Mouse (Mus musculus): ENCODE data around the gene Adamts17. TPM values are rescaled to one million over a fixed set of nuclear protein-coding genes. Genes with fewer than 3 reads are reported as not detected.

Gene Adamts17
- total and polyA plus RNA-seq, 3 experiments, result 0.33 to 0.42 TPM; not detected in 1

GRCm38 (mm10) chr7:66966541-66967205 lies 127.1 kb downstream of the Adamts17 start:
- Histone ChIP-seq H3K9me3 (replicated peaks; ENCODE audit: insufficient read depth, low read length) (no peaks in the 10 kb centered on the region), H3K4me3 (ENCODE audit: control insufficient read depth in 1 of 2, insufficient read depth in 1 of 2, low read depth in 2 of 2, low read length in 2 of 2) (no peak overlapping the region), H3K27ac (ENCODE audit: control insufficient read depth, low read depth, low read length) (no peak overlapping the region), H3K27me3 (ENCODE audit: control insufficient read depth in 1 of 2, insufficient read depth in 2 of 2, low read length in 2 of 2) (peaks cover 0 to 2% of the 10 kb centered on the region in 2 experiments; a peak in 1 of 4 replicates), H3K4me1 (ENCODE audit: control insufficient read depth in 1 of 2, insufficient read depth in 2 of 2, low read length in 2 of 2) (peaks cover 0 to 4% of the 10 kb centered on the region in 2 experiments; a peak in 2 of 4 replicates), H3K9ac (ENCODE audit: control insufficient read depth, low read depth, low read length, poor library complexity, severe bottlenecking) (no peak overlapping the region), H3K79me2 (ENCODE audit: control insufficient read depth, insufficient read depth, low read length, poor library complexity) (no peaks in the 10 kb centered on the region), H3K36me3 (ENCODE audit: control insufficient read depth in 1 of 2, insufficient read depth in 2 of 2, low read length in 2 of 2) (no peaks in the 10 kb centered on the region; a peak in 1 of 4 replicates)
- no peak for DNase-seq (ENCODE audit: low read depth, low spot score)
- TF ChIP-seq MAFK (IDR thresholded peaks at IDR 0.05; ENCODE audit: borderline replicate concordance, low read depth, low read length) (no peak), SIN3A (IDR thresholded peaks at IDR 0.05; ENCODE audit: low read length) (no peak), ETS1 (IDR thresholded peaks at IDR 0.05; ENCODE audit: low read depth, low read length) (no peak)

- Histone ChIP-seq H3K4me3 (ENCODE audit: control insufficient read depth in 1 of 2, insufficient read depth in 1 of 2, low read depth in 2 of 2, low read length in 2 of 2) (no peak overlapping the region), H3K9ac (ENCODE audit: control insufficient read depth, low read depth, low read length, poor library complexity, severe bottlenecking) (no peak overlapping the region), H3K36me3 (ENCODE audit: control insufficient read depth in 1 of 2, insufficient read depth in 2 of 2, low read length in 2 of 2) (no peaks in the 10 kb centered on the region; a peak in 1 of 4 replicates), H3K27ac (ENCODE audit: control insufficient read depth, low read depth, low read length) (no peak overlapping the region), H3K27me3 (ENCODE audit: control insufficient read depth in 1 of 2, insufficient read depth in 2 of 2, low read length in 2 of 2) (peaks cover 0 to 2% of the 10 kb centered on the region in 2 experiments; a peak in 1 of 4 replicates), H3K9me3 (replicated peaks; ENCODE audit: insufficient read depth, low read length) (no peaks in the 10 kb centered on the region), H3K79me2 (ENCODE audit: control insufficient read depth, insufficient read depth, low read length, poor library complexity) (no peaks in the 10 kb centered on the region), H3K4me1 (ENCODE audit: control insufficient read depth in 1 of 2, insufficient read depth in 2 of 2, low read length in 2 of 2) (peaks cover 0 to 4% of the 10 kb centered on the region in 2 experiments; a peak in 2 of 4 replicates)
- DNase-seq (ENCODE audit: low read depth, low spot score), result no peak
- no peak for TF ChIP-seq EP300 (IDR thresholded peaks at IDR 0.05; ENCODE audit: low read depth in 1 of 2, low read length in 2 of 2)
- TF ChIP-seq RAD21 (IDR thresholded peaks at IDR 0.05; ENCODE audit: low read depth, low read length), result no peak
- TF ChIP-seq RCOR1 (IDR thresholded peaks at IDR 0.05; ENCODE audit: low read depth, low read length), result no peak
- no peak for TF ChIP-seq MEF2A (IDR thresholded peaks at IDR 0.05; ENCODE audit: extremely low read depth, insufficient replicate concordance, low read depth, low read length, poor library complexity, severe bottlenecking)
- no peak for TF ChIP-seq TAL1 (IDR thresholded peaks at IDR 0.05; ENCODE audit: low read length)
- TF ChIP-seq HCFC1 (IDR thresholded peaks at IDR 0.05; ENCODE audit: low read depth, low read length), result no peak
- TF ChIP-seq JUND (IDR thresholded peaks at IDR 0.05; ENCODE audit: low read depth, low read length), result no peak
These were observed 127.8 kb downstream of the Adamts17 start for GRCm38 (mm10) chr7:66967206-66967919.

DNA sequence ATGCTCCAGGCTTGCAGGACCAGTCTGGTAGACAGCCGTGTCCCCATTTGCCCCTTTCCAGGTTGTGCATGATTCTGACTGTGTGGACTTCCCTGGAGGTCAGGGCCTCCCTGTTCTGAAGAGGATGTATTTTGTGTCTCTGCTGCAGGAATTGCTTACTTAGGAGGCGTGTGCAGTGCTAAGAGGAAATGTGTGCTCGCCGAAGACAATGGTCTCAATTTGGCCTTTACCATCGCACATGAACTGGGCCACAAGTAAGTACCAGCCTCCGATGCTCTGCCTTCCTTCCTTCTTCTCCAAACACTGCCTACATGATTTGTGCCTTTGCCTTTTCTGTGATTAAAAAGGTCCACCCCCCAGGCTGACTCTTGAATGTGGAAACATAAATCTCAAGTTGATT lies 129.1 kb downstream of the Adamts17 start:
- Histone ChIP-seq H3K27ac (ENCODE audit: control insufficient read depth, low read depth, low read length) (no peak overlapping the region), H3K27me3 (ENCODE audit: control insufficient read depth in 1 of 2, insufficient read depth in 2 of 2, low read length in 2 of 2) (no peaks in the 10 kb centered on the region)
- DNase-seq (ENCODE audit: low read depth, low spot score), result no peak

More for the DNA sequence above, 129.1 kb downstream of the Adamts17 start:
- TF ChIP-seq TCF12 (IDR thresholded peaks at IDR 0.05; ENCODE audit: low read depth, low read length) (no peak), MAFK (IDR thresholded peaks at IDR 0.05; ENCODE audit: borderline replicate concordance, low read depth, low read length) (no peak), CHD2 (IDR thresholded peaks at IDR 0.05; ENCODE audit: low read length) (no peak), MEF2A (IDR thresholded peaks at IDR 0.05; ENCODE audit: extremely low read depth, insufficient replicate concordance, low read depth, low read length, poor library complexity, severe bottlenecking) (no peak), SIN3A (IDR thresholded peaks at IDR 0.05; ENCODE audit: low read length) (no peak), E2F4 (IDR thresholded peaks at IDR 0.05; ENCODE audit: borderline replicate concordance, low read depth, low read length) (no peak), CTCF (IDR thresholded peaks at IDR 0.05 in 2 of 3, conservative IDR thresholded peaks at IDR 0.05 in 1 of 3; ENCODE audit: control insufficient read depth in 1 of 3, insufficient read depth in 1 of 3, low read depth in 2 of 3, low read length in 3 of 3, poor library complexity in 1 of 3, severe bottlenecking in 1 of 3) (no peak), USF1 (IDR thresholded peaks at IDR 0.05; ENCODE audit: low read depth, low read length) (no peak), GATA1 (IDR thresholded peaks at IDR 0.05; ENCODE audit: low read depth, low read length) (no peak), HCFC1 (IDR thresholded peaks at IDR 0.05; ENCODE audit: low read depth, low read length) (no peak), MXI1 (IDR thresholded peaks at IDR 0.05; ENCODE audit: low read depth, low read length) (no peak), GABPA (IDR thresholded peaks at IDR 0.05; ENCODE audit: low read depth, low read length) (no peak), ZMIZ1 (IDR thresholded peaks at IDR 0.05; ENCODE audit: low read depth, low read length) (no peak)
- no peaks in the 10 kb centered on the region for H3K79me2 ChIP-seq (ENCODE audit: control insufficient read depth, insufficient read depth, low read length, poor library complexity)
- H3K4me1 ChIP-seq (ENCODE audit: control insufficient read depth in 1 of 2, insufficient read depth in 2 of 2, low read length in 2 of 2), result peaks cover 0 to 4% of the 10 kb centered on the region in 2 experiments; a peak in 2 of 4 replicates
- no peak overlapping the region for H3K9ac ChIP-seq (ENCODE audit: control insufficient read depth, low read depth, low read length, poor library complexity, severe bottlenecking)
- no peaks in the 10 kb centered on the region for H3K9me3 ChIP-seq (replicated peaks; ENCODE audit: insufficient read depth, low read length)
- H3K4me3 ChIP-seq (ENCODE audit: control insufficient read depth in 1 of 2, insufficient read depth in 1 of 2, low read depth in 2 of 2, low read length in 2 of 2), result no peak overlapping the region
- H3K36me3 ChIP-seq (ENCODE audit: control insufficient read depth in 1 of 2, insufficient read depth in 2 of 2, low read length in 2 of 2), result no peaks in the 10 kb centered on the region; a peak in 1 of 4 replicates

Data from MEL (cell line).